Mouse (Mus musculus): ENCODE results near the gene Olfr569. TPM values are rescaled to one million over a fixed set of nuclear protein-coding genes. Genes with fewer than 3 reads are reported as not detected.

Gene Olfr569
- not detected in 2 replicates for polyA plus RNA-seq (2015; fragmentation: Nextera tagmentation; extraction: Ambion mirVana)

DNA sequence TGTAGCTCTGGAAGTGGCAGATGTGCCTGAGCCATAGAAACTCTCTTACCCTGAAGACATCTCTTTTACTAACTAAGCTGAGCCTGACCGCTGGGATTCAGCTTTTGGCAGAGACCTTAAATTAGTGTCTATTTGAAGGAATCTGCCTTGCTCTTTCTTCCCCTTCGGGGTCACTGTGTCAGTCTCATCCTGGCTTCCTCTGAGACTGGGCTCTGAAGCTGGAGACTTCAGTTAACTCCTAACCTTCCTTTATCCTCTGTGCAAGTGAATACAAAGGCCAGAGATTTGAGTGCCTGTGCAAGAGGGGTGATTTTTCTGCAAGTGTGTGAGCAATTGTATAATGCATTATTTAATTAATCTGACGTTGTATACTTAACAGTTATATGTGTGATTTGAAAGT lies at the start of gene Olfr569:
Gene Olfr569, minus strand, starts transcription at position 101 of the 400 bp plus-strand sequence.
- WGBS = 78% methylated on average over 3 of the region's 3 CpGs
- H3K9ac ChIP-seq (replicated peaks) = no peak within 1 kb of the TSS
- ATAC-seq (replicated peaks) = no peak
- H3K36me3 ChIP-seq = no peaks in the 10 kb centered on the region
- H3K4me3 ChIP-seq = no peak within 1 kb of the TSS
- H3K27me3 ChIP-seq = no peaks in the 10 kb centered on the region
- no peaks in the 10 kb centered on the region for H3K4me1 ChIP-seq
- H3K4me2 ChIP-seq (replicated peaks) = no peak within 1 kb of the TSS
- no peaks in the 10 kb centered on the region for H3K9me3 ChIP-seq
- no peak within 1 kb of the TSS for H3K27ac ChIP-seq (replicated peaks)

DNA sequence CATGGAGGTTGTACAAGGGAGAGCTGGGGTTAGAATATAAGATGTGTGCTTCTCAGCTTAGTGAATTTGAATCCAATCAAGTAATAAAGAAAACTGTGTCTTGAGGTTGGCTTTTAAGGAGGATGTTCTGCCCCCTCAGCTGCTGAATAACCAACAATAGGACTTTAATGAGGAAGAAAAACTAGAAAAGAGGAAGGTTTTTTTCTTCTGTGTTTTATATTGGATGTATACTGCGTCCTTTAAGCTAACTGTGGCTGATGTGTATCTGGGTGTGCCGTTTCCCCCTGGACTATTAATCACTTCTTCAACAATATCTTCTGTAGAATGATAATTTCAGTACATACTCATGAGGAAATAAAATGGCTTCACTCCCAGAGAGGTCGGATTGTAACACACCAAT lies 36.4 kb upstream of the Olfr569 start:
- H3K4me2 ChIP-seq (replicated peaks) = no peak overlapping the region
- H3K27me3 ChIP-seq = no peaks in the 10 kb centered on the region
- no peaks in the 10 kb centered on the region for H3K36me3 ChIP-seq
- no peak for ATAC-seq (replicated peaks)
- H3K9ac ChIP-seq (replicated peaks) = no peak overlapping the region
- no peak overlapping the region for H3K4me3 ChIP-seq
- 71% methylated on average over 3 of the region's 3 CpGs for WGBS
- H3K4me1 ChIP-seq = no peaks in the 10 kb centered on the region
- no peaks in the 10 kb centered on the region for H3K9me3 ChIP-seq
- no peak overlapping the region for H3K27ac ChIP-seq (replicated peaks)

GRCm38 (mm10) chr7:102924109-102924508 lies 33.4 kb upstream of the Olfr569 start, which contains the start of gene Olfr572:
Gene Olfr572 (plus strand): TSS chr7:102924409.
- no peak for ATAC-seq (replicated peaks)

GRCm38 (mm10) chr7:102919632-102920031 lies 28.9 kb upstream of the Olfr569 start:
- Histone ChIP-seq H3K27me3 (no peaks in the 10 kb centered on the region), H3K4me3 (no peak overlapping the region), H3K9ac (replicated peaks) (no peak overlapping the region), H3K9me3 (no peaks in the 10 kb centered on the region), H3K27ac (replicated peaks) (no peak overlapping the region), H3K36me3 (no peaks in the 10 kb centered on the region), H3K4me1 (no peaks in the 10 kb centered on the region), H3K4me2 (replicated peaks) (no peak overlapping the region)
- WGBS = 14% methylated on average over 1 of the region's 1 CpGs
- ATAC-seq (replicated peaks) = peak; percentile 81

More at GRCm38 (mm10) chr7:102924109-102924508, 33.4 kb upstream of the Olfr569 start, which contains the start of gene Olfr572:
- Histone ChIP-seq H3K4me2 (replicated peaks) (no peak within 1 kb of the TSS), H3K4me3 (no peak within 1 kb of the TSS), H3K9ac (replicated peaks) (no peak within 1 kb of the TSS), H3K9me3 (no peaks in the 10 kb centered on the region), H3K27me3 (no peaks in the 10 kb centered on the region), H3K36me3 (no peaks in the 10 kb centered on the region), H3K4me1 (no peaks in the 10 kb centered on the region), H3K27ac (replicated peaks) (no peak within 1 kb of the TSS)
- WGBS = 71% methylated on average over 1 of the region's 1 CpGs

- no peaks in the 10 kb centered on the region for H3K36me3 ChIP-seq
- H3K4me2 ChIP-seq (replicated peaks) = no peak within 1 kb of the TSS
- H3K9me3 ChIP-seq = no peaks in the 10 kb centered on the region
- H3K4me1 ChIP-seq = no peaks in the 10 kb centered on the region
- ATAC-seq (replicated peaks) = no peak
- WGBS = 65% methylated on average over 4 of the region's 4 CpGs
- no peak within 1 kb of the TSS for H3K4me3 ChIP-seq
- no peaks in the 10 kb centered on the region for H3K27me3 ChIP-seq
- H3K27ac ChIP-seq (replicated peaks) = no peak within 1 kb of the TSS
- no peak within 1 kb of the TSS for H3K9ac ChIP-seq (replicated peaks)
Observed at GRCm38 (mm10) chr7:102917032-102917875, 26.6 kb upstream of the Olfr569 start, which contains the start of gene Olfr571. Gene Olfr571 (minus strand): TSS chr7:102917536.

- Histone ChIP-seq H3K27me3 (no peaks in the 10 kb centered on the region), H3K4me3 (no peak overlapping the region), H3K9me3 (no peaks in the 10 kb centered on the region), H3K4me2 (replicated peaks) (no peak overlapping the region), H3K36me3 (no peaks in the 10 kb centered on the region), H3K4me1 (no peaks in the 10 kb centered on the region), H3K27ac (replicated peaks) (no peak overlapping the region), H3K9ac (replicated peaks) (no peak overlapping the region)
- 79% methylated on average over 5 of the region's 5 CpGs for WGBS
- no peak for ATAC-seq (replicated peaks)
Observed at GRCm38 (mm10) chr7:102916405-102916804, 25.7 kb upstream of the Olfr569 start.

GRCm38 (mm10) chr7:102915261-102915660 lies 24.6 kb upstream of the Olfr569 start:
- no peak overlapping the region for H3K9ac ChIP-seq (replicated peaks)
- WGBS = 48% methylated on average over 1 of the region's 1 CpGs
- H3K4me3 ChIP-seq = no peak overlapping the region
- ATAC-seq (replicated peaks) = no peak
- H3K27me3 ChIP-seq = no peaks in the 10 kb centered on the region
- no peak overlapping the region for H3K27ac ChIP-seq (replicated peaks)
- H3K4me2 ChIP-seq (replicated peaks) = no peak overlapping the region
- no peaks in the 10 kb centered on the region for H3K36me3 ChIP-seq
- no peaks in the 10 kb centered on the region for H3K4me1 ChIP-seq
- H3K9me3 ChIP-seq = no peaks in the 10 kb centered on the region

DNA sequence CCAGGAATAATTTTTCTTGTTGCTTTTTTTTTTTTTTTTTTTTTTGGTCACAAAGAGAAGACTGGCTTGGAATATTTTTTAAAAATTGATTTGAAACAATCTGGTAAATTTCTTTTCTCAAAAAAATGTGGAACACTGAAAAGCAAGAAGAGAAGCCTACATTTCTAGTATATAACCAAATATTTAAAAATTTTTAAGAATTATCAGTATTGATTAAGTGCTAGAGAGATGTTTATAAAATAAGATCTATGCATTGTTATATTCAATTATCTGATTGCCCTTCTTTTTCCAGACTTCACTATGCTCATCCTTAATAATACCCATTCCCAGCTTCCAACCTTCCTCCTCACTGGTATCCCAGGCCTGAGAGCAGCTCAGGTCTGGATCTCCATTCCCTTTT lies 13.9 kb downstream of the Olfr569 start, which contains the start of gene Olfr568:
Gene Olfr568, plus strand, starts transcription at position 301 of the 400 bp plus-strand sequence.
- Histone ChIP-seq H3K4me2 (replicated peaks) (no peak within 1 kb of the TSS), H3K9me3 (no peaks in the 10 kb centered on the region), H3K27ac (replicated peaks) (no peak within 1 kb of the TSS), H3K4me3 (no peak within 1 kb of the TSS), H3K4me1 (no peaks in the 10 kb centered on the region), H3K36me3 (no peaks in the 10 kb centered on the region), H3K9ac (replicated peaks) (no peak within 1 kb of the TSS), H3K27me3 (no peaks in the 10 kb centered on the region)
- ATAC-seq (replicated peaks) = no peak

DNA sequence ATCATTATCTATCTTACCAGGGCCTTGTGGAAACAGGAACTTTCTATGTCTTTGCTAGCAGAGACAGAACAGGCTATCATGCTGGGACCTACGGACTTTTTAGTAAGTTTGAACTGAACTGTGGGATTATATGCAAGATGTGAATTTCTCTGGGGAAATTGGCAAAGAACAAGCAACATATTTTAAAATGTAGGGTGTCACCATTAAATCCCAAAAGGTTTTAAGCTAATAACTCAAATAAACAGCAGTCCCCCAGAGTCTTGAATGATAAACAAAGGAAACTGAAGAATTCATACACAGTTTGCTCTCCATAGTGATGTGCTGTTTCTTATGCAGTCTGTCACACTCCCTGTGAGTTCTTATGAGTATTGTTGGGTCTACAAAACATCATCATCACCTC lies 32.0 kb downstream of the Olfr569 start, which contains the start of gene Olfr566:
Gene Olfr566, minus strand, starts transcription at position 101 of the 400 bp plus-strand sequence.
- H3K9ac ChIP-seq (replicated peaks) = no peak within 1 kb of the TSS
- no peak within 1 kb of the TSS for H3K4me3 ChIP-seq
- H3K27ac ChIP-seq (replicated peaks) = no peak within 1 kb of the TSS
- H3K27me3 ChIP-seq = no peaks in the 10 kb centered on the region
- no peaks in the 10 kb centered on the region for H3K4me1 ChIP-seq
- no peak within 1 kb of the TSS for H3K4me2 ChIP-seq (replicated peaks)
- H3K36me3 ChIP-seq = no peaks in the 10 kb centered on the region
- 83% methylated on average over 1 of the region's 1 CpGs for WGBS
- H3K9me3 ChIP-seq = no peaks in the 10 kb centered on the region
- ATAC-seq (replicated peaks) = no peak

GRCm38 (mm10) chr7:102855807-102856206 lies 34.9 kb downstream of the Olfr569 start:
- H3K4me3 ChIP-seq = no peak overlapping the region
- no peaks in the 10 kb centered on the region for H3K9me3 ChIP-seq
- no peak overlapping the region for H3K9ac ChIP-seq (replicated peaks)
- H3K27ac ChIP-seq (replicated peaks) = no peak overlapping the region
- no peaks in the 10 kb centered on the region for H3K27me3 ChIP-seq
- H3K4me1 ChIP-seq = no peaks in the 10 kb centered on the region
- ATAC-seq (replicated peaks) = no peak
- H3K4me2 ChIP-seq (replicated peaks) = no peak overlapping the region
- no peaks in the 10 kb centered on the region for H3K36me3 ChIP-seq

All from forebrain, embryonic 15.5 days (tissue).